Mouse (Mus musculus): ENCODE results near the gene Itpr1.

GRCm38 (mm10) chr6:108236996-108237395 is 24.1 kb downstream of the Itpr1 start:
- TF ChIP-seq POLR2A (IDR thresholded peaks at IDR 0.05; ENCODE audit: borderline replicate concordance, extremely low read depth, low read depth, low read length), result no peak
- no peak for TF ChIP-seq CTCF (IDR thresholded peaks at IDR 0.05; ENCODE audit: insufficient read depth, low read length)

Data from lung, adult 2 months (tissue).